Comparison of ENCODE assay signal across 20 mouse cellular contexts in the genomic region with DNA sequence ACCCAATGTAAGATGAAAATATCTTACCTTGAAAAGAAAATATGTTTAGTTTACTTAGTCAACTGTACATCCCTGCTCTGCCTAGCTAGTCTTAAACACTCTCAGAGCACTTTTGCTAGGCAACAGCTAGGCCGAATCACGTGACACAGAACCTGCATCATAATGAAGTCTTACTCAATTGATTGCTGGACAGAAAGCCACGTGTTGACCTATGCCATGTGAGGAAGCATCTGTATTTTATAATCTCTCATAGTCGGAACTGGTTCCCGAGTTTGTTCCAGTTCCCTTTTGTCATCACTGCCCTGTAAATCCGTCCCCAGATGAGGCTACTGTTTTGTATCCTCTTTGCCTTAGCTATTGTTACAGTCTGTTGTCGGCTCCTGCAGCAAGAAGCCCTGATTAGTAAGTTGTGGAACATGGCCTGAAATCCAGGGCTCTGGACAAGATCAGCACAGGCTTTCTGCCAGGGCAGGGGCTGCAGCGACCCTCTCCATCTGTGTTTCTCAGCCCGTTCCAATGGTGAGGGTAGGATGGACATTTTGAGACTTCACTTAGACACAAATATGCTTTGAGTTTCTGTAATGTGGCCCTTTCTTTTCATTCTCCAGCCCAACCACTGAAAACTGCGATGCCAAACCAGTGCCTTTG.
DNase-seq lines count a peak whose midpoint lies in the region; ATAC-seq and TF ChIP-seq lines count a peak whose summit lies in the region.
"Had no signal": no experiment of that assay in that cellular context is flagged by ENCODE, and none has a peak within 500 bp of the region (broad histone marks: within the 10 kb centered on the region; RNA-seq: fewer than 3 reads in every experiment).

No protein-coding gene starts in this region.

- H3K36me3 ChIP-seq in lung, postnatal 0 days (ENCODE audit: insufficient read depth, low read length), result no peaks in the 10 kb centered on the region
- no peaks in the 10 kb centered on the region for H3K36me3 ChIP-seq in embryonic facial prominence, embryonic 10.5 days (replicated peaks)
- no peaks in the 10 kb centered on the region for H3K36me3 ChIP-seq in kidney, embryonic 15.5 days
- H3K36me3 ChIP-seq: forebrain, embryonic 12.5 days; heart, embryonic 10.5 days; hindbrain, embryonic 13.5 days had no signal

- no peak overlapping the region for H3K9ac ChIP-seq in lung, postnatal 0 days (replicated peaks; ENCODE audit: low read depth)
- H3K9ac ChIP-seq in kidney, embryonic 15.5 days, result no peak overlapping the region
- H3K9ac ChIP-seq: forebrain, embryonic 12.5 days; hindbrain, embryonic 13.5 days had no signal

- no peak for TF ChIP-seq EP300 in lung, postnatal 0 days (IDR thresholded peaks at IDR 0.05)

- no peak for TF ChIP-seq POLR2A in lung, adult 2 months (IDR thresholded peaks at IDR 0.05; ENCODE audit: borderline replicate concordance, extremely low read depth, low read depth, low read length)

- DNase-seq in lung, postnatal 0 days (ENCODE audit: low spot score), result peak; percentile 42
- no peak for DNase-seq in lung, adult 2 months
- no peak for DNase-seq in embryonic facial prominence, embryonic 10.5 days (ENCODE audit: low spot score)
- no peak for DNase-seq in thymus, postnatal 14 days
- DNase-seq in frontal cortex, adult 2 months (ENCODE audit: extremely low spot score in 1 of 2, low spot score in 1 of 2), result no peak
- DNase-seq: adrenal gland, adult 8-10 months; cerebellum, adult 11 months; cerebellum, adult 8-10 months; cerebellum, postnatal 25 days; gastrocnemius, postnatal 25 days; heart, adult 18-20 months; heart, postnatal 10 days had no signal

- H3K4me1 ChIP-seq in lung, postnatal 0 days (ENCODE audit: insufficient read depth, low read depth, low read length), result peaks cover 4% of the 10 kb centered on the region; the same call in 1 of the 2 replicates
- H3K4me1 ChIP-seq in lung, adult 2 months (ENCODE audit: control insufficient read depth, insufficient read depth, low read length), result no peaks in the 10 kb centered on the region
- H3K4me1 ChIP-seq in embryonic facial prominence, embryonic 10.5 days, result peaks cover 21% of the 10 kb centered on the region
- H3K4me1 ChIP-seq in kidney, embryonic 15.5 days, result peaks cover 4% of the 10 kb centered on the region; the same call in 1 of the 2 replicates
- H3K4me1 ChIP-seq: hindbrain, embryonic 13.5 days had no signal

- no peak overlapping the region for H3K4me3 ChIP-seq in lung, postnatal 0 days (ENCODE audit: low read depth, low read length)
- H3K4me3 ChIP-seq in lung, adult 2 months (replicated peaks; ENCODE audit: extremely low read depth, low read depth, low read length), result no peak overlapping the region
- H3K4me3 ChIP-seq in embryonic facial prominence, embryonic 10.5 days, result no peak overlapping the region
- no peak overlapping the region for H3K4me3 ChIP-seq in kidney, embryonic 15.5 days (replicated peaks)
- H3K4me3 ChIP-seq: forebrain, embryonic 12.5 days; heart, embryonic 10.5 days; hindbrain, embryonic 13.5 days had no signal

- H3K27ac ChIP-seq in lung, postnatal 0 days (ENCODE audit: low read length), result no peak overlapping the region
- 0 out of 2 replicates have a peak overlapping the region, but pooled peaks have one; percentile 10 for H3K27ac ChIP-seq in embryonic facial prominence, embryonic 10.5 days (replicated peaks)
- no peak overlapping the region for H3K27ac ChIP-seq in kidney, embryonic 15.5 days
- H3K27ac ChIP-seq: forebrain, embryonic 12.5 days; heart, embryonic 10.5 days; hindbrain, embryonic 13.5 days; hindbrain, postnatal 0 days had no signal

- H3K9me3 ChIP-seq in lung, postnatal 0 days (ENCODE audit: low read length), result no peaks in the 10 kb centered on the region
- no peaks in the 10 kb centered on the region for H3K9me3 ChIP-seq in embryonic facial prominence, embryonic 10.5 days
- H3K9me3 ChIP-seq in kidney, embryonic 15.5 days (replicated peaks), result no peaks in the 10 kb centered on the region
- H3K9me3 ChIP-seq: forebrain, embryonic 12.5 days; heart, embryonic 10.5 days; hindbrain, embryonic 13.5 days had no signal

- no peak overlapping the region for H3K4me2 ChIP-seq in lung, postnatal 0 days (replicated peaks; ENCODE audit: low read depth, low read length)
- no peak overlapping the region for H3K4me2 ChIP-seq in kidney, embryonic 15.5 days
- H3K4me2 ChIP-seq: forebrain, embryonic 12.5 days; hindbrain, embryonic 13.5 days had no signal

- TF ChIP-seq CTCF in lung, postnatal 0 days (IDR thresholded peaks at IDR 0.05), result no peak
- no peak for TF ChIP-seq CTCF in lung, adult 2 months (IDR thresholded peaks at IDR 0.05; ENCODE audit: insufficient read depth, low read length)

- ATAC-seq in lung, postnatal 0 days, result no peak
- peak; percentile 65 for ATAC-seq in common myeloid progenitor, adult 5-6 weeks (replicated peaks; ENCODE audit: low read depth, poor library complexity, severe bottlenecking)
- ATAC-seq in megakaryocyte progenitor cell, adult 5-6 weeks (replicated peaks; ENCODE audit: poor library complexity), result peak; percentile 90
- ATAC-seq in kidney, embryonic 15.5 days (replicated peaks; ENCODE audit: low FRiP score), result no peak
- ATAC-seq: forebrain, embryonic 16.5 days; hindbrain, postnatal 0 days had no signal

- WGBS in lung, postnatal 0 days, result 81% methylated on average over 10 of the region's 10 CpGs
- 77% methylated on average over 10 of the region's 10 CpGs for WGBS in lung, adult 2 months
- WGBS in embryonic facial prominence, embryonic 10.5 days, result 82% methylated on average over 10 of the region's 10 CpGs
- 79% methylated on average over 10 of the region's 10 CpGs for WGBS in kidney, embryonic 15.5 days

- H3K27me3 ChIP-seq in lung, postnatal 0 days (replicated peaks; ENCODE audit: insufficient read depth, low read length), result no peaks in the 10 kb centered on the region
- H3K27me3 ChIP-seq in embryonic facial prominence, embryonic 10.5 days (replicated peaks; ENCODE audit: low read depth, poor library complexity, severe bottlenecking), result no peaks in the 10 kb centered on the region
- H3K27me3 ChIP-seq in kidney, embryonic 15.5 days, result no peaks in the 10 kb centered on the region; the same call in 1 of the 2 replicates
- H3K27me3 ChIP-seq: forebrain, embryonic 12.5 days; hindbrain, embryonic 13.5 days had no signal

Comparison
In these comparisons a context has a peak if more than half of its experiments do, and no peak if none do; other contexts are left out.
1. ATAC-seq: peak in common myeloid progenitor, adult 5-6 weeks (single experiment) and megakaryocyte progenitor cell, adult 5-6 weeks (single experiment); none in lung, postnatal 0 days (single experiment) and kidney, embryonic 15.5 days (single experiment).